Mouse (Mus musculus): ENCODE results near the gene B9d2.
"Not testable (repeated sequence)": the region's sequence is repeated elsewhere in the genome, so short reads cannot be mapped to it uniquely, and the experiment has no call there.

The B9d2 gene

GRCm38 (mm10) chr7:25704716-25705364 is 24.3 kb downstream of the B9d2 start:
- DNase-seq (ENCODE audit: low read depth) = no peak

- DNase-seq (ENCODE audit: low read depth) = no peak
These were observed 25.2 kb downstream of the B9d2 start for GRCm38 (mm10) chr7:25705801-25706251.

DNA sequence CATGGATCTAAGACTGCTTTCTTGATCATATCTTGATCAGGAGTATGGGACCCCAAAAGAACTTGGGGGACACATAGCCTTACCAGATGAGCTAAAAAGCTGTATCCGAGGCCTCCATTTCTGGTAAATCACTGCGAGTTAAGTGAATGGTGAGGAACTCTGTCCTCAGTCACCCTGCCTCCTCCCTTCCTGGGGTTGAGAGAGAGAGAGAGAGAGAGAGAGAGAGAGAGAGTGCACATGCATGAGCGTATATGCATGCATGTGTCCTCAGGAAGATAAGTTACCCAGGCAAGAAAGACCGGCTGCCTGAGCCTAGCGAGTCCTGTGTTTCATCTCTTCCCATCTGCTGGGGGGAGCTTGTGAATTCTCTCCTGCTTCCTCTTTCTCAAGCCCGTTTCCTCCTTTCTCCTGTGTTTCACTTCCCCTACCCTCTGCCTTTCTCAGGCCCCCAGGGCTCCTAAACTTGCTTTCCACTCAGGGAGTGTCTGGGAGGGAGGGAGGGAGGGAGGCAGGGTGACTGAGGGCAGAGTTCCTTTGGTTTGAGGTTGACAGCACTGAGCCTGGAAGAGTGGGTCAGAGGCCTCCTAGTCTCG is 26.1 kb downstream of the B9d2 start:
- DNase-seq (ENCODE audit: low read depth) = no peak

DNA sequence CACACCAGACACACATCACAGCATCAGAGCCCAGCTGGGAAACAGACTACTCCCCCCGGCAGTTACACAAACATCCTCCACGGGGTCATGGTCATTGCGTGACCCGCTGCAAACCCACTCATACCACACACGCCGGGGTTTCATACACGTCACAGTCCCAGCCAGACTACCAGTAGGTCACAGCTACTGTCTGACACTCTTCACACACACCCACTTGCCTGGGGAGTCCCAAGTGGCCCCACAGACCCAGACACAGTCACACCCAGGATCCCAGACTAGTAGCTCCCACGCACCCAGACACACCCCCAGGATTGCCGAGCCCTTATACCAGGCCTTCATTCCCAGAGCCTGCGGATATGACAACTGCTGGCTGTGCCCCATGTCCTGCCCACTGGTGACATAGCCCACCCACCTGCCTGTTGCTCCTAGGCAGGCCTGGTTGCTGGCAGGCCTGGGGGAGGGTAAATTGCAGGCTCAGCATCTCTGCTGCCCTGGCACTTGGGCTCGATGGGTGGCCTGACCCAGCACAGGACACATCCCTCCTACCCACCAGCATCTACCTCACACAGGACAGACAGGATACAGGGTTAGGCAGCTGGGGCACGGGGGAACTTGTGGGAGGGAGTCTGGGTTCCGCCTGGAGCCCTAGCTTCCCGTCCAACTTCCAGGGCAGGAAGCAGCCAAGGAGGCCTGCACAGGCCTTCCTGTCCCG is 27.2 kb downstream of the B9d2 start:
- DNase-seq (ENCODE audit: low read depth) = no peak

DNA sequence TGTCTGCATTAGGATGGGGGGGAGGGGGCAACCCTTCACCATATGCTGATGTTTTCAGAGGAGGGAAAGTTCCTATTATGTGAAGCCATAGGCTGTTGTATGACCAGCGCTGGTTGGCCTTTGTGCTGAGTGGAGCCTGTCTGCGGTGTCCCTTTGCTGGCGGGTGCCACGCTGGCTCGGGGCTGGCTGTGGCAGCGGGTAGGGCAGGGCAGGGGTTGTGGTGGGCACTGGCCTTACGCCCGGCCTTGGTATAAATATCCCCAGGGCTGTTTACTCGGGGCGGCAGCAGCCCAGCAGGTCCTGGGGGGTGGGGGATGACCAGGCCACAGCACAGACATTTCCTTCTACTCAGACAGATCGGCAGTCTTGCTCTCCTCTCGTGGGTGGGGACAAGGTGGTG is 29.4 kb downstream of the B9d2 start:
- no peak for DNase-seq (ENCODE audit: low read depth)

DNA sequence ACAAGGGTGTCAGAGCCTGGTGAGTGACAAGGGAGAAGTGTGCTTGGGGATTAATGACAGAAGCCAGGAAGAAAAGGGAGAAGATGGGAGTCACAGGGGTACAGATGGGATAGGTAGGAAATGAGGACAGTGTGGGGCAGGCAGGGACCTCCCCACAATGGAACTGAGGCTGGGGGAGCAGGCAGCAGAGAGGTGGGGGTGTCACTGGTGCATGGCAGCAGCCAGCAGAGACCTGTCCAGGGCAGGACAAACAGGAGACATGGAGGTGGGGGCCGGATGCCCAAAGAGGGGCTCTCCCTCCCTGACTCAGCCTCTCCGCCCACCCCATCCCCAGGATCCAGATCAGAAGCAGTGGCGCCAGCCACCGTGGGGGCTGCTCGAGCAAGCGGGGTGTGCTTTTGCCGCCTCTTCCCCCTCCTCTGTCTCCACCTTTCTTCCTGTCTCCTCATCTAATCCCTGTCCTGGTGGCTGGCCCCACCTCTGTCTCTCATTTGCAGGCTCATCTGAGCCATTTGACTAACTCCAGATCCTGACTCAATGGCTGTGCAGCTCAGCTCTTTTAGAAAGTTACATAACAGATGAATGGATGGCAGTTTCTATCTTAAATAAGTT is 30.0 kb downstream of the B9d2 start:
- DNase-seq (ENCODE audit: low read depth) = no peak

DNA sequence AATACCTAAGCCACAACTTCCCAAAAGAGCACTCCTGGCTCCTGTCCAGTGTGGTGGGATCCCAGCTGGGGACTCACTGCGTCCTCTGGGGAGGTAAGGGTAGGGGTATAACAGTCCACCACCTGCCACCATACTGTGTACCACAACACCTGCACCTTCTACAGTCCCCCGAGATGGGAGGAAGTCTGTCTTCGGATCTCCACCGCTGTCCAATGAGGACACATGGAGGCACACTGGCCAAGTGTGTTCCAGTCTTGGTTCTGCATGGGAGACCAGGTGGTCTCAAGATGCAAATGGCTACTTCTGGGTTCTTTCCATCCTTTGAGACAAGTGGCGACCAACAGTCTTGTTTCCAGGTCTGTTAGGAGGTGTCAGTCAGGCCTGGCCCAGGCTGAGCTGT is 30.6 kb downstream of the B9d2 start:
- DNase-seq (ENCODE audit: low read depth) = no peak

DNA sequence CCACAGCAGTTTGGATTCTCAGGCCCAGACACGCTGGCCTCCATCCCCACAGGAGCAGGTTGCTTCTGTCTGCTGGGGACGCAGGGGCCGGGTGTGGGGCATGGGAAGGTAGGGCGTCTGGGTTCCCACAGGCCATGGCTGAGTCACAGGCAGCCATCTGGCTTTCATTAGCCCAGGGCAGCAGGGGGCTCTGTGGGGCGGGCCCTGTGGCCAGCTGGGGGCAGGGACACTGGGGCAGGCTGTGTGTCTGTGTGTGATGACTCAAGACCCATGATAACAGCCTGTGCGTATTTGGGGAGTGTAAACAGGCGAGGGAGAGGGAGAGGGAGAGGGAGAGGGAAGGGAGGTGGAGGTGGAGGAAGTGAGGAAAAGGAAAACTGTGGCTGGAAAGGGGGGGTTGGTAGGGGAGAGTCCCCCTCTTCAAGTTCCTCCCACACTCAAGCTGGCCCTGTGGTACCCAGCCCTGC is 31.2 kb downstream of the B9d2 start:
- peak; percentile 53 for DNase-seq (ENCODE audit: low read depth)

GRCm38 (mm10) chr7:25712801-25713200 is 32.2 kb downstream of the B9d2 start:
- DNase-seq (ENCODE audit: low read depth) = no peak

GRCm38 (mm10) chr7:25714581-25714980 is 34.0 kb downstream of the B9d2 start:
- no peak for DNase-seq (ENCODE audit: low read depth)

DNA sequence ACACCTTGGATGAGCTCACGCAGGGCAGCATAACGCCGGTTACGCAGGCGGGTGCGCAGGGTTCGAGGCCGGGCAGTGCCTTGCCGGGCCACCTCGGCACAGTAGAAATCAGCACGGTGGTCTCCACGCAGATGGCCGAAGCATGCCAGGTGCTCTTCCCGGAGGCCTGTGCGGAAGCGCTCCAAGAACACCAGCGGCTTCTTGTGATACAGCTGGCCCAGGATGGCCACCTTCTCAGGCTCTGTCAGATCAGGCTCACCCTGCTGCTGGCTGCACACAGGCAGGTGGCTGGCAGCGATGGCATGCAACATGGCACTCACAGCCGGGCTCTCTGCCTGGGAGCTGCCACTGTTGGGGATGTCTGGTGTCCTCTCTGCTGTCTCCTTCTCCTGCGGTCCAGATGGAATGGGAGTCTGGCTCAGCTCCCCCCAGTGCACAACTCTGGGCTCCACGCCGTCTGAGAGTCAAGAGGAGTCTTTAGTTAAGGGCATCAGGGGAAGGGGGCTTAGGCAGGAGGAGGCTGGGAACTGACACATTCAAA is 35.2 kb downstream of the B9d2 start:
- no peak for DNase-seq (ENCODE audit: low read depth)

DNA sequence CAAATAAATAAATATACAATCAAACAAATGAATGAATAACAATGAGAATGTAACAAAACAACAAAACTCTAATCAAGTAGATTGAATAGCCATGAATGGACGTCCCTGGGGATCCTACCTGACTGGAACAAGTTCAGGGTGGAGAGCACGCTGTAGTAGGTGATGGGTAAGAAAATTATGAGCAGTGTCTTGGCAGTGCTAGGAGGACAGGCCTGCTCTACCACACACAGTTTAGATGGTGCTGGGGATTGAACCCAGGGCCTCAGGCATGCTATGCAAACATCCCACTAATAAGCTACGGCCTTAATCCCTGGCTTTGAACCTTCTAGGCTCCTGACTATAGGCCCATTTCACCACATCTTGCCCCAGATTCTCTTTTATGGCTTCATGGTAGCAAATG is 36.9 kb downstream of the B9d2 start:
- no peak for DNase-seq (ENCODE audit: low read depth)

- peak; percentile 98 for DNase-seq (ENCODE audit: low read depth)
These were observed 38.3 kb downstream of the B9d2 start, which contains the start of gene Ccdc97 for GRCm38 (mm10) chr7:25718788-25719417. TSS of gene Ccdc97 (minus strand) at chr7:25719088.

DNA sequence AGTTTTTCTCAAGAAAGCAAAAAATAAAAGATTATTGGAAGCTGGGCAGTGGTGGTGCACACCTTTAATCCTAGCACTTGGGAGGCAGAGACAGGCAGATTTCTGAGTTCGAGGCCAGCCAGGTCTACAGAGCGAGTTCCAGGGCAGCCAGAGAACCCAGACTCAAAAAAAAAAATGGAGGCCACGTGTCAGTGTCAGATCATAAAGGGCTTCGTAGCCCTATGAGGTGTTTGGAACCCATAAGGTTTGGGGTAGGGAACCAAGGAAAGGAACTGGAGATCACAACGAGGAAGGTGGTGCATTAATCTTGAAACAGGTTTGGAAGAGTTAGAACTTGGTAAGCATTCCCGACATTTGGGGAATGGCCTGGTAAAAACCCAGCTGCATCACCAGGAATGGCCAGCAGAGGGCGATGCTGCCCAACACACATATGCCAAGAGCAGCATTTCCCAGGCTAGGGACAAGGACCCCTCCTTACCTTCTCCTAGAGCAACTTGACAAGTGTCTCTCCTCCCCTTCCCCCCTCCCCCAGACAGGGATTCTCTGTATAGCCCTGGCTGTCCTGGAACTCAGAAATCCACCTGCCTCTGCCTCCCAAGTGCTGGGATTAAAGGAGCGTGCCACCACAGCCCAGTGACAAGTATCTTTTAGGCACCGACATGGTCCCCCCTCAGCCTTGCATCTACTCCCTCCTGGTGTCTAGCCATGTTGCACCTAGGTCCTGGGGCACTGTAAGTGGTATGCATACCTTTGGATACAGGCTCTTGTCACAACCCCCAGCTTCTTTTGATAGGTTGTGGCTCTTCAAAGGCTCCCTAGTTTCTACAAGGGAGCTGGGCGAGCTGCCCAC is 39.4 kb downstream of the B9d2 start:
- DNase-seq (ENCODE audit: low read depth) = peak; percentile 58

- no peak for DNase-seq (ENCODE audit: low read depth)
These were observed 40.2 kb downstream of the B9d2 start for GRCm38 (mm10) chr7:25720760-25721159.

GRCm38 (mm10) chr7:25721776-25722175 is 41.2 kb downstream of the B9d2 start:
- not testable (repeated sequence) for DNase-seq (ENCODE audit: low read depth)

DNA sequence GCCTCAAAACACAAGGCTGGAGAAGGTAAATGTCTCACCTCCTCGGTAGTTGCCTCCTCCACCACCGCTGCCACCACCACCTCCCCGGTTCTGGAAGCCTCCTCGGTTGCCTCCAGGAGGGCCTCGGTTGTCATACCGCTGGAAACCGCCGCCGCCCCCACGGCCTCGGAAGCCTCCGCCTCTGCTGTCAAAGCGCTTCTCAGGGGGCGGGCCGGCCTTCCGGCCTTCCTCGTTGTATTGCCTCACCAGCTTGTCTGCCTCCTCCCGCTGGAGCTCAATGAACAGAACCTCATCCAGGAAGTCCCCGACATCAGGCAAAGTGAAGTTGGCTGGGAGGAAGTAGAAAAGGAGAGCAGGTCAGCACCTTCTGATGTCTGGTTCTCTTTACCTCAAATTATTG is 45.3 kb downstream of the B9d2 start:
- DNase-seq (ENCODE audit: low read depth) = no peak

- no peak for DNase-seq (ENCODE audit: low read depth)
These were observed 47.2 kb downstream of the B9d2 start for GRCm38 (mm10) chr7:25727800-25728199.

GRCm38 (mm10) chr7:25729396-25729795 is 48.8 kb downstream of the B9d2 start:
- DNase-seq (ENCODE audit: low read depth) = no peak

DNA sequence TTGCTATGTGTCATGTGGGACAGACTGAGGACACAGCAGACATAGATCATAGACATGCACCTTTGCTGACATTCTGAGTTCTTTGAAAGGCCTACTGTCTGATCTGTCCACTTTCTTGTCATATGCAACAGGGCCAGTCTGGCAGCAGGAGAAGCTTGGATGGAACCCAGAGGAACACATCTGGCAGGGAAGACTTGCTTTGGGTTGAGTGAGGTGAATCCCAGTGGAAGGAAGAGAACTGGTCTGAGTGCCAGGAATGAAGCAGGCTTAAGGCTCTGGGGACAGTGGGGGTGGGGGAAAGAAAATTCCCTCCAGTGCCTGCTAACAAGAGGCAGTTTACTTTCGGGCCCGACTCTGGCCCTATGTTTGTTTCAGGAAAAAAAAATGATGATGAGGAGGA is 49.3 kb downstream of the B9d2 start:
- no peak for DNase-seq (ENCODE audit: low read depth)
